Mouse (Mus musculus) G1E (cell line): Measurements from ENCODE around the gene Eif2d. TPM values are rescaled to one million over a fixed set of nuclear protein-coding genes. Genes with fewer than 3 reads are reported as not detected.

Experiments used
- ATAC-seq: 2 replicates; pipeline ENCODE4 v1.8.0; 2016; ENCODE audit warnings: mild to moderate bottlenecking; ENCODE audit not compliant: insufficient number of reproducible peaks, poor library complexity, low FRiP score, severe bottlenecking; ENCODE audit errors: extremely low read depth
- DNase-seq: peaks from one replicate; pipeline ENCODE4 v3.0.0; 2012; ENCODE audit warnings: low spot score
- H3K27me3 ChIP-seq: 2 replicates; pipeline ENCODE4 v1.6.1; 2012; ENCODE audit warnings: mild to moderate bottlenecking, low read length, inconsistent platforms; ENCODE audit not compliant: insufficient read depth
- H3K36me3 ChIP-seq: replicated peaks from 2 replicates; pipeline ENCODE3; 2012; ENCODE audit warnings: mild to moderate bottlenecking, inconsistent platforms
- H3K4me1 ChIP-seq: 2 replicates; pipeline ENCODE4 v1.6.1; 2012; ENCODE audit warnings: low read depth, low read length, inconsistent platforms, mixed read lengths; ENCODE audit not compliant: insufficient read depth
- H3K4me3 ChIP-seq: 2 replicates; pipeline ENCODE4 v1.5.1; 2012; ENCODE audit warnings: low read depth, mild to moderate bottlenecking, inconsistent platforms, low read length, moderate library complexity, mixed read lengths
- H3K9me3 ChIP-seq: replicated peaks from 2 replicates; pipeline ENCODE4 v1.6.1; 2012; ENCODE audit warnings: inconsistent platforms
- CTCF ChIP-seq: IDR thresholded peaks from 2 replicates; pipeline ENCODE4 v1.5.1; 2012; ENCODE audit warnings: low read depth, low read length, inconsistent platforms, mixed read lengths
- GATA1 ChIP-seq: IDR thresholded peaks from 2 replicates; pipeline ENCODE4 v1.6.1; 2012; ENCODE audit warnings: borderline replicate concordance, low read length, inconsistent platforms, mixed read lengths
- GATA2 ChIP-seq: IDR thresholded peaks from 2 replicates; pipeline ENCODE4 v1.6.1; 2012; ENCODE audit warnings: low read depth, low read length, inconsistent platforms, borderline replicate concordance
- POLR2AphosphoS5 ChIP-seq: IDR thresholded peaks from 2 replicates; pipeline ENCODE4 v1.6.1; 2012; ENCODE audit warnings: low read depth, low read length, inconsistent platforms; ENCODE audit not compliant: insufficient replicate concordance
- TAL1 ChIP-seq: conservative IDR thresholded peaks from 2 replicates; pipeline ENCODE4 v1.6.1; 2012; ENCODE audit warnings: low read depth, low read length, inconsistent platforms, mixed read lengths
- polyA plus RNA-seq: library from polyadenylated mRNA; stranded (reverse); fragments of >175 nt; gene quantifications from 2 replicates; pipeline ENCODE4 v1.2.3, GENCODE M21; 2012
- total RNA-seq, 2 experiments: library from RNA; stranded (forward) in 1 of 2; stranded (reverse) in 1 of 2; fragments of 200-1000 nt in 1 of 2; fragments of >200 nt in 1 of 2; fragmentation: Nextera tagmentation in 1 of 2; gene quantifications; 2 replicates each; pipeline ENCODE4 v1.2.3; 2014 to 2017

Eif2d gene
- total and polyA plus RNA-seq, 3 experiments: 70.5 to 347 (median 79.5) TPM

DNA sequence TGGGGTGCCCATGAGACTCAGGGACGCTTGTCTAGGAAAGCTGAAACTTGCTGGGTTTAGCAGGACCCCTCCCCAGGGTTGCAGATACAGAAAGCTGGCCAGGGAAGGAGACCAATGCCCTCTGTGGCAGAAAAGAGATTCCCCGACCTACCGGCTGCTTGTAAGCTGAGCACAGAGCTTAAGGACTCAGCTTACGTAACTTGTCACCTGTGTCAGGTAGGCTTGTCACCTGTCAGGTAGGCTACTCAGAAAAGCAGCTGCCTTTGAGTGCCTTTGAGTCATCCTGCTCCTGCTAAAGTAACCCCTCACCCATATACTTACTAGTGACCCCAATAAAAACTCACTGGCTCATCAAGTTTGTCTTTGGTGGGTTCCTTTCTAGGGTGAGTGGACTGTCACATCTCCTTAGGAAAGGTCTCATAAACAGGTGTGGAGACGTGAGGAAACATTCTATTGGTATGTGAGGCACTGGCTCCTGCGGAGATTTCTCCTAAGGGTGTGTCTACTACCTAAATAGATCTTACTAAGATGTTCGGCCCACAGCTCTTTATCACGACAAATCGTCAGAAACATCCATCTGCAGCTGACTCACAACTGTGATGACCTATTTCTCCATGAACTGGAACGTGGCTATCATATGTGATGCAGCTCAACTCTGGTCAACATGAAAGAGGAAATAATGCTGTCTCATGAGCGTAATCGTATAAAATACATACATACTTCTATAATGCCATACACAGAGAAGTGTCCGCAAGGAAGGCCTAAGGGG, 69.0 kb downstream of the Eif2d start:
- H3K4me1 ChIP-seq: no peaks in the 10 kb centered on the region; the same call in 1 of the 2 replicates
- H3K36me3 ChIP-seq: no peaks in the 10 kb centered on the region
- H3K9me3 ChIP-seq: no peaks in the 10 kb centered on the region
- H3K27me3 ChIP-seq: peaks cover 43% of the 10 kb centered on the region
- ATAC-seq: no peak
- no peak for TF ChIP-seq GATA2
- TF ChIP-seq GATA1: no peak
- TF ChIP-seq POLR2AphosphoS5: no peak
- TF ChIP-seq TAL1: no peak
- TF ChIP-seq CTCF: no peak
- H3K4me3 ChIP-seq: no peak overlapping the region
- no peak for DNase-seq

DNA sequence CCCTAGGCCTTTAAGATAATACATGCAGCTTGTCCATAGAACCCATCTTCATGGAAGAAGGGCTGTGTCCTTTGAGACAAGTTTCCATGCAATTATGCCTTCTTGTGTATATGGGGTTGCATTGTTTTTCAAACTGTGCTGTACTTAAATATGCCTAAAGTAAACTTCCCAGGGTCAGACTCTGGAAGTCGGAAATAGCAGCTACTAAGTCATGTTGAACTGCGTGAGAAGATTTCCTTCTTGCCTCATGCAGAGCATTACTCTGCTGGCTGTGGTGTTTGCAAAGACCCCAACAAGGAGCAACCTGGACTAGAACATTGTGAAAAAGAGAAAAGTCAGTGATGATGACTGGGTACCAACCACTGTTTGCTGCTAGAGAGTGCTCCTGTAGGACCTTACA, 70.4 kb downstream of the Eif2d start:
- Histone ChIP-seq H3K4me1 (no peaks in the 10 kb centered on the region; the same call in 1 of the 2 replicates), H3K9me3 (no peaks in the 10 kb centered on the region), H3K36me3 (no peaks in the 10 kb centered on the region), H3K27me3 (peaks cover 44% of the 10 kb centered on the region), H3K4me3 (no peak overlapping the region)
- no peak for TF ChIP-seq GATA1
- TF ChIP-seq POLR2AphosphoS5: no peak
- TF ChIP-seq TAL1: no peak
- TF ChIP-seq CTCF: no peak
- no peak for TF ChIP-seq GATA2
- DNase-seq (no peak), ATAC-seq (no peak)

DNA sequence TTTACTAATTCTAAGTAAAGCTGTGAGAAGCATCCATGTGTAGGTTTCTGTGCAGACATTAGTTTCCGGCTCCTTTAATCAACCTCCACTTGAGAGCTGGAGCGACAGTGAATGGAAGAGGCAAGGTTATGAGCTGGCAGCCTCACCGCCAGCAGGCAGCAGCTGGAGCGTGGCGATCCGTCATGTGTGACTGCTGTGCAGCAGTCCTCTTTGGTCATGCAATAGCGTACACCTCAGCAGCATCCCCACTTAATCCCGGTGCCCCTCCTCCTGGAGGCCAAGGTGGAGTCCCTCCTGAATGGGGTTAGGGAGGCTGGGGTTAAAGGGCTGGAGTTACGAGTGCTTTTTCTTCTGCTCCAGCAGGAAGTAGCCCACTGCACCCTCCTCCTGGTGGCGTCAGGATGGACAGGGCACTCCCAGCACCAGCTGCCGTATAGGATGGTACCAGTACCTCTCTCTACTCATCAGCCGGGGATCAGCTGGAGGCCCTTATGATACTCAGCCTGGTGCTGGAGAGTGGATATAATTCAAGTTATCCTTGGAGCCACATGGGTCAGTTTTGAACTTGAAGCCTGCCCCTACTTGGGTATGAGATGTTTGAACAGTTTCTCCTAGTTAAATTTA, 72.0 kb downstream of the Eif2d start:
- TF ChIP-seq POLR2AphosphoS5 (no peak), GATA2 (no peak), GATA1 (no peak), TAL1 (no peak), CTCF (no peak)
- H3K36me3 ChIP-seq: no peaks in the 10 kb centered on the region
- H3K27me3 ChIP-seq: peaks cover 43% of the 10 kb centered on the region
- DNase-seq (no peak), ATAC-seq (no peak)
- no peak overlapping the region for H3K4me3 ChIP-seq
- no peaks in the 10 kb centered on the region for H3K9me3 ChIP-seq
- H3K4me1 ChIP-seq: no peaks in the 10 kb centered on the region; the same call in 1 of the 2 replicates

DNA sequence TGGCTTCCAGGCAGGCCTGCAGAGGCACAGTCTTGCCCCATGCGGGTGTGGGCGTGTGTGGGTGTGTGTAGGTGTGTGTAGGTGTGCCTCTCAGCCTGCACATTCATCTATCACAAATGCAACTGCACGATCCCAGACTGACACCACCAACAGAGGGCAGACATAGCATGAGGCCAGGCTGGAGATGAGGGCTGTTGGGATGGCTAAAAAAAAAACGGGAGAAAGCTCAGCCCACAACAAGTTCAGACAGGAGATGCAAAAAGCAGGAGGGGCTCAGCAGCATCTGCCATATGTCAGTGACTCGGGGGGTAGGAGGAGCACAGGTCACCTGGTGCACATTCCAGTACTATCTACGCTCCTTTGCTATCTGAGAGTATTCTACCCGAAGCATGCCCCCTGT, 75.2 kb downstream of the Eif2d start:
- H3K27me3 ChIP-seq: peaks cover 35% of the 10 kb centered on the region
- TF ChIP-seq GATA2: no peak
- no peak for TF ChIP-seq POLR2AphosphoS5
- TF ChIP-seq CTCF: no peak
- no peak for TF ChIP-seq TAL1
- TF ChIP-seq GATA1: no peak
- no peaks in the 10 kb centered on the region for H3K9me3 ChIP-seq
- no peaks in the 10 kb centered on the region; the same call in 1 of the 2 replicates for H3K4me1 ChIP-seq
- no peak overlapping the region for H3K4me3 ChIP-seq
- no peak for ATAC-seq
- DNase-seq: no peak
- H3K36me3 ChIP-seq: no peaks in the 10 kb centered on the region

DNA sequence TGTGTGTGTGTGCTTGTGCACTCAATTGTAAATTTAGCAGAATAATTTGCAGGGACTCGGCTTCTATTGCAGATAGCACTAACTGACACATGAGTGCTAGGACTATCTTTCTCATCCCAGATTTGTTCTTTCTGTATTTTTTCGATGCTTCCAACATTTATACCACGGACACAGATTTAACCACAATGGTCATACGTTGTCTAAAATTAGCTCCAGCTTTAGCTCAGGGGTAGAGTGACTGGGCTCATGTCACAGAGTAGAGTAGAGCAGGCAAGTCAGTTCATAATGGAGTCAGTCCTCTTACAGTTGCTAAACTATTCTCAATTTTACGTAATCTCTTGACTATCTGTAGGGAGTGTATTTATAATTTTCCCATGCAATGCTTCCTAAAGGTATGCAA, 75.7 kb downstream of the Eif2d start:
- no peak for DNase-seq
- peaks cover 39% of the 10 kb centered on the region for H3K27me3 ChIP-seq
- H3K9me3 ChIP-seq: no peaks in the 10 kb centered on the region
- H3K4me1 ChIP-seq: no peaks in the 10 kb centered on the region; the same call in 1 of the 2 replicates
- TF ChIP-seq TAL1: no peak
- no peak for TF ChIP-seq GATA2
- no peak for TF ChIP-seq GATA1
- TF ChIP-seq CTCF: no peak
- no peaks in the 10 kb centered on the region for H3K36me3 ChIP-seq
- ATAC-seq: no peak
- no peak overlapping the region for H3K4me3 ChIP-seq

DNA sequence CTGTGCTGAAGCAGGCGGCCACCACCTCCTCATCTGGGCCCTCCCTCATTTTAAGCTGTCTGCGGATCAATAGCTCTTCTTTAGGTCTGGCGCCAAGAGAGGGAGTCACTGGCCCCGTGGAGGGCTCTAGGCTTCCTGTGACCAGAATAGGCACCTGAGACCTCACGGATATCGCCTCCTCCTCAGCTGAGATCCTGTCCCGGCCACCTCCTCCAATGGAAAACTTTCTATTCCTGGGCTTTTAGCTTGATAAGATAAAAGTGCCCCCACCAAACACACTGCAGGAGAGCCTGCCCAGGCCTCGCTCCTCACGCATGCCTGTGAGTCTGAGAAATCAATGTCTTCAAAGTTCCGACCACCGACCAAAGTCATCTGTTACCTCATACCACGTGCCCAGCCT, 80.5 kb downstream of the Eif2d start:
- Histone ChIP-seq H3K4me1 (no peaks in the 10 kb centered on the region), H3K36me3 (no peaks in the 10 kb centered on the region), H3K4me3 (no peak overlapping the region), H3K27me3 (peaks cover 51% of the 10 kb centered on the region), H3K9me3 (no peaks in the 10 kb centered on the region)
- TF ChIP-seq TAL1 (no peak), POLR2AphosphoS5 (no peak), GATA1 (no peak), CTCF (no peak), GATA2 (no peak)
- DNase-seq (no peak), ATAC-seq (no peak)
